Mouse (Mus musculus): ENCODE data around the gene Lars2.
A peak's percentile ranks its signal among the peaks of the same experiment; 100 is the strongest.
"Not testable (repeated sequence)": the region's sequence is repeated elsewhere in the genome, so short reads cannot be mapped to it uniquely, and the experiment has no call there.

Lars2 gene

GRCm38 (mm10) chr9:123391140-123391849, 24.6 kb downstream of the Lars2 start:
- no peak for DNase-seq (ENCODE audit: low spot score)

GRCm38 (mm10) chr9:123394856-123395255, 28.1 kb downstream of the Lars2 start:
- no peak for DNase-seq (ENCODE audit: low spot score)

GRCm38 (mm10) chr9:123397701-123398100, 31.0 kb downstream of the Lars2 start:
- no peak for DNase-seq (ENCODE audit: low spot score)

- no peak for DNase-seq (ENCODE audit: low spot score)
Measured at GRCm38 (mm10) chr9:123402215-123402614, 35.5 kb downstream of the Lars2 start.

GRCm38 (mm10) chr9:123403031-123403430, 36.3 kb downstream of the Lars2 start:
- no peak for DNase-seq (ENCODE audit: low spot score)

GRCm38 (mm10) chr9:123405231-123405630, 38.5 kb downstream of the Lars2 start:
- DNase-seq (ENCODE audit: low spot score), result no peak

- DNase-seq (ENCODE audit: low spot score), result no peak
Measured at GRCm38 (mm10) chr9:123408771-123409170, 42.0 kb downstream of the Lars2 start.

- DNase-seq (ENCODE audit: low spot score), result no peak
Measured at GRCm38 (mm10) chr9:123429863-123430262, 63.1 kb downstream of the Lars2 start.

- no peak for DNase-seq (ENCODE audit: low spot score)
Measured at GRCm38 (mm10) chr9:123430973-123431372, 64.2 kb downstream of the Lars2 start.

- DNase-seq (ENCODE audit: low spot score), result no peak
Measured at GRCm38 (mm10) chr9:123438223-123438622, 71.5 kb downstream of the Lars2 start.

GRCm38 (mm10) chr9:123440230-123441058, 73.7 kb downstream of the Lars2 start:
- DNase-seq (ENCODE audit: low spot score), result no peak

GRCm38 (mm10) chr9:123447101-123447500, 80.4 kb downstream of the Lars2 start:
- DNase-seq (ENCODE audit: low spot score), result not testable (repeated sequence)

GRCm38 (mm10) chr9:123448594-123448993, 81.9 kb downstream of the Lars2 start:
- DNase-seq (ENCODE audit: low spot score), result no peak

GRCm38 (mm10) chr9:123450174-123450573, 83.4 kb downstream of the Lars2 start:
- DNase-seq (ENCODE audit: low spot score), result peak; percentile 67

- no peak for DNase-seq (ENCODE audit: low spot score)
Measured at GRCm38 (mm10) chr9:123451772-123452171, 85.0 kb downstream of the Lars2 start.

- no peak for DNase-seq (ENCODE audit: low spot score)
Measured at GRCm38 (mm10) chr9:123456634-123457602, 90.2 kb downstream of the Lars2 start.

GRCm38 (mm10) chr9:123457603-123458002, 90.9 kb downstream of the Lars2 start:
- DNase-seq (ENCODE audit: low spot score), result no peak

GRCm38 (mm10) chr9:123467141-123467620, 100.5 kb downstream of the Lars2 start:
- no peak for DNase-seq (ENCODE audit: low spot score)

- no peak for DNase-seq (ENCODE audit: low spot score)
Measured at GRCm38 (mm10) chr9:123468406-123469085, 101.8 kb downstream of the Lars2 start.

- no peak for DNase-seq (ENCODE audit: low spot score)
Measured at GRCm38 (mm10) chr9:123469087-123469486, 102.4 kb downstream of the Lars2 start.

GRCm38 (mm10) chr9:123473377-123473776, 106.7 kb downstream of the Lars2 start:
- no peak for DNase-seq (ENCODE audit: low spot score)

Data from urinary bladder, postnatal 25 days (tissue).